Mouse (Mus musculus) limb, embryonic 15.5 days (tissue): ENCODE measurements around the gene Gm9945. TPM values are rescaled to one million over a fixed set of nuclear protein-coding genes. Genes with fewer than 3 reads are reported as not detected.

ENCODE experiments used
- ATAC-seq: fragments of 200-750 bp; cut with Nextera tagmentation; 2 replicates; pipeline ENCODE4 v1.8.0; 2017; ENCODE audit warnings: low read depth, moderate TSS enrichment; ENCODE audit not compliant: insufficient number of reproducible peaks, low FRiP score, low TSS enrichment
- H3K27ac ChIP-seq: fragments of 300-500 bp; sonication (generic); 2 replicates; pipeline ENCODE4 v1.5.1; 2015; ENCODE audit warnings: moderate library complexity, mild to moderate bottlenecking, inconsistent platforms
- H3K27me3 ChIP-seq: fragments of 300-500 bp; sonication (generic); 2 replicates; pipeline ENCODE4 v1.6.1; 2015; ENCODE audit warnings: inconsistent platforms
- H3K36me3 ChIP-seq: fragments of 300-500 bp; sonication (generic); 2 replicates; pipeline ENCODE4 v1.6.1; 2015; ENCODE audit warnings: inconsistent platforms
- H3K4me1 ChIP-seq: fragments of 300-500 bp; sonication (generic); 2 replicates; pipeline ENCODE4 v1.6.1; 2015; ENCODE audit warnings: inconsistent platforms
- H3K4me2 ChIP-seq: fragments of 300-500 bp; sonication (generic); 2 replicates; pipeline ENCODE4 v1.6.1; 2015; ENCODE audit warnings: mild to moderate bottlenecking, inconsistent platforms
- H3K4me3 ChIP-seq: fragments of 300-500 bp; sonication (generic); 2 replicates; pipeline ENCODE4 v1.5.1; 2015; ENCODE audit warnings: mild to moderate bottlenecking, inconsistent platforms
- H3K9ac ChIP-seq: fragments of 300-500 bp; sonication (generic); 2 replicates; pipeline ENCODE4 v1.6.1; 2015; ENCODE audit warnings: inconsistent platforms
- H3K9me3 ChIP-seq: fragments of 300-500 bp; sonication (generic); 2 replicates; pipeline ENCODE4 v1.6.1; 2016; ENCODE audit warnings: inconsistent platforms
- WGBS: fragments of 180-500 bp; shearing (Covaris S2); methylation state at CpG from one replicate; pipeline ENCODE4 v1.1.7; 2015; 5-methylcytosine and 5-hydroxymethylcytosine counted together
- polyA plus RNA-seq: library from polyadenylated mRNA; unstranded; fragments of >200 nt; fragmentation: Nextera tagmentation; extraction: Ambion mirVana; gene quantifications from 2 replicates; pipeline ENCODE4 v1.2.1, GENCODE M21; 2015

Gm9945 gene
- polyA plus RNA-seq, 1 experiment from 2014 or later = not detected

DNA sequence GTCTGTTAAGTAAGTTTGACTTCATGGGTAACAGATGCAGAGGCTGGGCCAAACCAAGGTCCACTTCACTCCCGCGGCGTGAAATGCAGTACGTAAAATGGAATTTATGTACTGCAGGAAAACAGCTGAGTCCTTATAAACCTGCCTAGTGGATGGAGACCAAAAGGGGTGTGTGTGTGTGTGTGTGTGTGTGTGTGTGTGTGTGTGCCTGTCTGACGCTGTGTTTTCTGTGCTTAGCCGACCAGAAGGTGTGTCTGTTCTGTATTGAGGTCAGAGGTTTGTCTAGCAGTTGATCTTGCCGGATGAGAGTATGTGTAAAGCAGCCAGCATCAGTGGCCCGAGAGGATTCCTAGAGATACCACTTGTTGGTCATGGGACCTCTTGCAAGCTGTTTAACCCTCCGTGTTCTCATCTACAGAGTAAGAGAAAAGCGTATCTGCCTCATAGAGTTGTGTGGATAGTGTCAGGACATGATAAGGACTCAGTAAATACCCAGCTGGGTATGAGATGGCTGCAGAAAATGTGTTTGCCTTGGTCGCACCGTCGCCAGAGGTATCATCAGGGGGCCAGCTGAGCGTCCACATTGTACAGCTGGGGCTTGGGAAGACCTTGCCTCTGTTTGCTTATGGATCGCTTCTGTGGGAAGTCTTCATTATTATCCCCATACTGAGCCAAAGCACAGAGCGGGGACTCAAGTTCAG, 41.3 kb downstream of the Gm9945 start:
- no peaks in the 10 kb centered on the region for H3K9me3 ChIP-seq
- H3K36me3 ChIP-seq = no peaks in the 10 kb centered on the region
- 36% methylated on average over 16 of the region's 16 CpGs for WGBS
- 0 out of 2 replicates have a peak, but pooled peaks have one; percentile 7 for ATAC-seq
- H3K9ac ChIP-seq = 0 out of 2 replicates have a peak overlapping the region, but pooled peaks have one; percentile 4
- peak overlapping the region; percentile 62 for H3K4me2 ChIP-seq
- H3K27me3 ChIP-seq = no peaks in the 10 kb centered on the region
- H3K4me1 ChIP-seq = peaks cover 69% of the 10 kb centered on the region
- peak overlapping the region; percentile 94 for H3K27ac ChIP-seq
- peak overlapping the region; percentile 84 for H3K4me3 ChIP-seq

DNA sequence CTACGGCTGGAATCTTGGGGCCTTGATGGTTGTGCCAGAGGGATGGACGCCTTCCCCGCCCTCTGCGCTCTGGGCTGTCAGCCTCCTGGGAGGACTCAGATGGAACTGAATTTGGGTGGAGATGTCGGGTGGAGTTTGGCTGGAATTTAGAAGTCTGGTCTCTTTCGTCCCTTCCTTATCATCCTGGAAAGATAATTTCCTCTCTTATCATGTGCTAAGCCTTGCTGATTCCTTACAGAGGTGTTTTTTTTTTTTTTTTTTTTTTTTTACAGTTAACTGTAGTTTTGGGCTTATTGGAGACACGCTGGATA, 41.8 kb downstream of the Gm9945 start:
- Histone ChIP-seq H3K36me3 (no peaks in the 10 kb centered on the region), H3K4me1 (peaks cover 68% of the 10 kb centered on the region), H3K27me3 (no peaks in the 10 kb centered on the region), H3K4me3 (peak overlapping the region; percentile 84), H3K9me3 (no peaks in the 10 kb centered on the region), H3K9ac (no peak overlapping the region), H3K4me2 (peak overlapping the region; percentile 62), H3K27ac (peak overlapping the region; percentile 94; the same call in 1 of the 2 replicates)
- no peak for ATAC-seq
- 64% methylated on average over 7 of the region's 7 CpGs for WGBS

DNA sequence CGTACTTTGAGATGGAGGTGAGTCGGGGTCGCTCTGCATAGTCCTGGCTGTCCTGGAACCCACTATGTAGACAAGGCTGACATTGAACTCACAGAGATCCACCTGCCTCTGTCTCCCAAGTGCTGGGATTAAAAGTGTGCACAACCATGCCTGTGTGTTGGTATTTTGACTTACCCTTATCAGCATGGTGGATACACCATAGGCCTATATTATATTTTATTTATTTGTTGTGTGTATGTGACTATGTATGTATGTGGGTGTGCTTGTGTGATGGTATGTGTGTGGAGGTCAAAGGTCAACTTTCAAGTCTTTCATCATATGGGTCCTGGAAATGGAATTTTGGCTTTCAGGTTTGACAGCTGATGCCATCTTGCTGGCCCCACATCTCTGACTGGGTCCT, 42.4 kb downstream of the Gm9945 start:
- Histone ChIP-seq H3K27me3 (no peaks in the 10 kb centered on the region), H3K4me2 (no peak overlapping the region), H3K36me3 (no peaks in the 10 kb centered on the region), H3K4me1 (peaks cover 67% of the 10 kb centered on the region), H3K9me3 (no peaks in the 10 kb centered on the region), H3K27ac (peak overlapping the region; percentile 33; the same call in 1 of the 2 replicates), H3K4me3 (no peak overlapping the region), H3K9ac (no peak overlapping the region)
- WGBS = 94% methylated on average over 3 of the region's 3 CpGs
- no peak for ATAC-seq

DNA sequence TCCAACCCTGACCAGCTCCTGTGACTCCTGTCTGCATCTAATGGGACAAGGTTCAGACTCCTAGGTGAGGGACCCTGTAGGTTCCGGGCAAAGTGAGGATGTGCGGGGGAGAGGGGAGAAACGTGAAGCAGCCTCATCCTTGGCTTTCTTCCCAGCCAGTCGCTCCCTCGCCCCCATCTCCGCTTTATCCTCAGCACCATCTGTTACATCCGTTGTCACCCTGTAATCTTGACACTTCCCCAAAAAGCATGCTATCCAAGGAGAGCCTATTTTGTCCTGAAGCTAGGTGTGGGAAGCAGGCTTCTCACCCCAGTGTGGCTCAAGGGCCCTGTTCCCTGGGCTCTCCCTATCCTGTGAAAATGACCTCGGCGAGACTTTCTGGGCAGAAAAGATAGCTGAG, 43.0 kb downstream of the Gm9945 start:
- H3K4me2 ChIP-seq = no peak overlapping the region; the same call in 1 of the 2 replicates
- H3K9me3 ChIP-seq = no peaks in the 10 kb centered on the region
- H3K36me3 ChIP-seq = no peaks in the 10 kb centered on the region
- no peak for ATAC-seq
- 36% methylated on average over 9 of the region's 9 CpGs for WGBS
- no peaks in the 10 kb centered on the region for H3K27me3 ChIP-seq
- H3K9ac ChIP-seq = no peak overlapping the region
- 0 out of 2 replicates have a peak overlapping the region, but pooled peaks have one; percentile 43 for H3K27ac ChIP-seq
- H3K4me1 ChIP-seq = peaks cover 72% of the 10 kb centered on the region
- H3K4me3 ChIP-seq = no peak overlapping the region

DNA sequence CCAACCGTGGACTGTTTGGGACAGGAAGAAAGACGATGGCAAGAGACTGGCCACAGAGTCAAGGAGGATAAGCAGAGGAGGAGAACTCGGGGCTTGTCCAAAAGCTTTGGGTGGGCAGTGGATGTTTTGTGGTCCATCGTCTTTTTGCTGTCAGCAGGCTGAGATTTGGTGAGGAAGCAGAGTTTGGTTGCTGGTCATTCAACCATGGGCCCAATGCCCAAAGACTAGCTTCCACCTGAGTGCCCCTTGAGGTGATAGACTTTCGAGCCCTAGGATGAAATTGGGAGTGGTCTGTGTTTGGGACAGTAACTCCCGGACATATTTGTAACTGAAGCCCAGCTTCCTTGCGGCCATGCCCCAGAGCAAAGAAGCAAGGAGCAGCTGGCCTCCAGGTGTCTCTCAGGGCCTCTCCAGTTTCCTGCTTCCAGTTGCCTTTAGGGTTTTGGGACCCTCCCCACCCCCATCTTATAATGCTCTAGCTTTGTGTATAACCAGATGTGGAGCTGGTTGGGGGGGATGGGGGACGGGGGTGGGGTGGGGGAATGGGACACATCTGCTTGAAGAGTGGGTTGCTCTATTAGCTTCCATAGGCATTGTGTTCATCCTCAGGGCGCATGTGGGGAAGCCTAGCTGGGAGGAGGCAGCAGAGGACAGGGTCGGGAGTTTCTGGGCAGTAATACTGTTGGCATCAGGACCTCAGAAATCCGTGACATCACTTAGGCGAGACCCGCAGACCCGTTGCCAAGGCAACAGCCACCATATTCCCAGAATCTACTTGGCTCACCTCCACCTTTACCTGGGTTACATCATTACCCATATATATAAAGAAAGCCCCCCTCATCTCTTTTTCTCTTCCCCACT, 43.8 kb downstream of the Gm9945 start:
- 42% methylated on average over 14 of the region's 14 CpGs for WGBS
- H3K9me3 ChIP-seq = no peaks in the 10 kb centered on the region
- H3K4me1 ChIP-seq = peaks cover 78% of the 10 kb centered on the region
- H3K4me2 ChIP-seq = peak overlapping the region; percentile 3; the same call in 1 of the 2 replicates
- H3K27me3 ChIP-seq = no peaks in the 10 kb centered on the region
- H3K27ac ChIP-seq = peak overlapping the region; percentile 43; the same call in 1 of the 2 replicates
- no peak for ATAC-seq
- H3K4me3 ChIP-seq = no peak overlapping the region
- no peaks in the 10 kb centered on the region for H3K36me3 ChIP-seq
- H3K9ac ChIP-seq = no peak overlapping the region

DNA sequence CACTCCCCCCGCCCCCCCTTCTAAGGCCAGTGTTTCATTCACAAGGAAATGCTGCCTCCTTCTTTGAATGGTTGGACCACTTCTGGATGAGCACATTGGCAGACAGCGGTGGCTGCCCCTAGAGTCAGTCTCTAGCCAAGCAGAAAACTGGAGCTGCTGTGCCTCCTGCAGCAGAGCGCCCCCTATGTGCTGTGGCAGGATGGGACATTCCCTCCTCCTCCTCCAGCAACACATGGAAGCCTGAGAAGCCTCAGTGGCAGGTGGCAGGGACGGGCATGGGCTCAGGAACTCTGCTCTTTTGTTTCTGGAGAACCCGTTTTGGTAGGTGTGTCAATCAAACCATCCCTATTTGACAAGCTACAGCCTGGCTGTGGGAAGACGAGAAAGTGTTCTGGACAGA, 44.9 kb downstream of the Gm9945 start:
- Histone ChIP-seq H3K4me3 (no peak overlapping the region), H3K9me3 (no peaks in the 10 kb centered on the region), H3K4me2 (no peak overlapping the region), H3K36me3 (no peaks in the 10 kb centered on the region), H3K9ac (no peak overlapping the region), H3K4me1 (peaks cover 82% of the 10 kb centered on the region), H3K27ac (0 out of 2 replicates have a peak overlapping the region, but pooled peaks have one; percentile 11), H3K27me3 (no peaks in the 10 kb centered on the region)
- 76% methylated on average over 6 of the region's 6 CpGs for WGBS
- ATAC-seq = no peak

DNA sequence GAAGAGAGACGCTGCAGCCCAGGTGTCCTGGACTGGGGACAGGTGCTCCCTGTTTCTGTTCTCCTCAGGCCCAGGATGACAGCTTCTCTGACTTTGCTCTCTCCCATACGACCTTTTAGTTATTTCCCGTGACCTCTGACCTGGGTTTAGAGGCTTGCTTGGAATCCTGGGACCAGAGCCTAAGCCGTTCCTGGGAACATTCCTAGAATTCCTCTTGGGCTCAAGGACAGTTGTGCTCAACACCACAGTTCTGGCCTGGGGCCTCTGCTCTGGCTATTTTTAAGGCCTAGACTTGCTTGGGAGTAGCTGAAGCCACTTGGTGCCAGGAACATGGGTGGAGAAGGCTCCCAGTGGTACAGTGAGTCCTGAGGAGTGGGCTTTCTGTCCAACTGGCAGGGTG, 45.5 kb downstream of the Gm9945 start:
- Histone ChIP-seq H3K4me1 (peaks cover 83% of the 10 kb centered on the region), H3K9me3 (no peaks in the 10 kb centered on the region), H3K9ac (no peak overlapping the region), H3K27me3 (no peaks in the 10 kb centered on the region), H3K4me3 (no peak overlapping the region), H3K36me3 (no peaks in the 10 kb centered on the region), H3K4me2 (no peak overlapping the region), H3K27ac (no peak overlapping the region)
- 51% methylated on average over 4 of the region's 4 CpGs for WGBS
- no peak for ATAC-seq

DNA sequence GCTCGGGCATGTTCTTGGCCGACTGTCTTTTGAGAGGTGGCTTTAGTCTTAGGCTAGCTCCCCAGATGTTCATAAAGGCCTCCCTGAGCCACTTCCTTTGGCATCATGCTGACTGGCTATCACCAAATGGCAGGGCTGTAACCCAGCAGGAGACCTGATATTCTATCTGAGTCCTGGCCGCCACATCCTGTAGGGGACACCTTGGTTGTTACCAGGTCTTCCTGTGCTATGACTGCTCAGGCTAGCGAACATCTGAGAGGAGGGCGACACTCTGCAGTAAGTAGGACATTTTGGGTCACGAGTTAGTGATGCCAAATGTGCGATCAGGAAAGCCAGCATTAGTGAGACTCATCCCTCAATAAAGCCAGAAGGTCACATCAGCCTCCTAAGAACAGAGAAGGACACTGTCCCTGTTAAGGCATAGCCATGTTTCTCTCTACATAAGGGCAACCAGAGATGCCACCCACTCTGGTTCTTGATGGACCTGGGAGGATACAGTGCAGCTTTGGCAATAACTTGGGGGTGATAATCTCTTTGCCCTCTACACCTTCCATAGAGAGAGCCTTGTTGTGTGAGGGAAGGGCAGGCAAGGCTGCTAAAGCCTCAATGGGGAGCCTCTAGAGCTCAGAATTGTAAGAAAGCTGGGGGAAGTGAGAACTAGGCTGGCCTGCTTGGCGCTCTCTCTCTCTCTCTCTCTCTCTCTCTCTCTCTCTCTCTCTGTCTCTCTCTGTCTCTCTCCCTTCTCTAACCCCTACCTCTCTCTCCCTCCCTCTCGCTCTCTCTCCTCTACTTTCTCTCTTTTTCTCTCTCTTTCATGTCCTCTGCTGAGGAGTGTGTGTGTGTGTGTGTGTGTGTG, 48.7 kb downstream of the Gm9945 start:
- Histone ChIP-seq H3K4me2 (no peak overlapping the region), H3K4me1 (peaks cover 56% of the 10 kb centered on the region), H3K27ac (peak overlapping the region; percentile 69), H3K4me3 (no peak overlapping the region), H3K36me3 (peaks cover 17% of the 10 kb centered on the region), H3K27me3 (no peaks in the 10 kb centered on the region), H3K9ac (no peak overlapping the region), H3K9me3 (no peaks in the 10 kb centered on the region)
- no peak for ATAC-seq
- 59% methylated on average over 9 of the region's 9 CpGs for WGBS

DNA sequence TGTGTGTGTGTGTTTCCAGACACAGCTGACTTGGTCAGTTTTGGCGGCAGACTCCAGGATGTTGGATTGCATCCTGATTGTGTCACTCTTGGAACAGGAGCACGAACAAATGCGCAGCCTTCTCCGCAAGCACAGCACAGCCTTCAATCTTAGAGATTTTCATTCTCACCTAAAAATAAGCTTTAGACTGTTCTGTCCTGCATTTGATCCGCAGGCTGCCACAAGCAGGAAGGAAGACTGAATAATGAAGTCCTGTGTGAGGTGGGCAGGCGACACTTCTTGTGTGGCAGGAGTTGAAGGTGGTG, 49.2 kb downstream of the Gm9945 start:
- Histone ChIP-seq H3K9ac (no peak overlapping the region), H3K4me1 (peaks cover 50% of the 10 kb centered on the region), H3K9me3 (no peaks in the 10 kb centered on the region), H3K4me2 (no peak overlapping the region), H3K27ac (peak overlapping the region; percentile 69; the same call in 1 of the 2 replicates), H3K4me3 (no peak overlapping the region), H3K36me3 (peaks cover 22% of the 10 kb centered on the region), H3K27me3 (no peaks in the 10 kb centered on the region)
- no peak for ATAC-seq
- 51% methylated on average over 6 of the region's 6 CpGs for whole genome bisulfite sequencing

DNA sequence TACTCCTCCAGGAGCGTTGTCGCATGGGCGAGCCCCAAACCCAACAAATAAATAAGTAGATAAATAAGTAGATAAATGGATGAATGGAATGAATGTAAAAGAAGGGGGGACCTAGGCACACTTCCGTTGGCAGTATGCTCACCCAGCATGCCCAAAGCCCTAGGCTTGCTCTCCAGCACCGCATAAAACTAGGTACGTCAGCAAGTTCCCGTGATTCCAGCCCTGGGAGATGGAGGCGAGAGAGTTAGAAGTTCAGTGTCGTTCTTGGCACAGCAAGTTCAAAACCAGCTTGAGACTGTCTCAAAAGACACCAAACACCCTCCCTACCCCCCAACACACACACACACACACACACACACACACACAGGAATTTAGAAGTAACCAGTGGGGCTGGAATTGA, 50.0 kb downstream of the Gm9945 start:
- peaks cover 30% of the 10 kb centered on the region for H3K36me3 ChIP-seq
- 73% methylated on average over 9 of the region's 9 CpGs for WGBS
- H3K27ac ChIP-seq = no peak overlapping the region
- H3K4me1 ChIP-seq = peaks cover 42% of the 10 kb centered on the region
- H3K27me3 ChIP-seq = no peaks in the 10 kb centered on the region
- no peak overlapping the region for H3K4me2 ChIP-seq
- no peaks in the 10 kb centered on the region for H3K9me3 ChIP-seq
- H3K9ac ChIP-seq = 0 out of 2 replicates have a peak overlapping the region, but pooled peaks have one; percentile 17
- H3K4me3 ChIP-seq = no peak overlapping the region
- no peak for ATAC-seq
